Mouse (Mus musculus) monocyte, adult 2 months (primary cell): Measurements from ENCODE around the gene Epha2.

ENCODE experiments used
- DNase-seq, 2 experiments: peaks; one replicate each; pipeline ENCODE4 v3.0.0; 2022; ENCODE audit warnings: low spot score in 2 of 2, low read depth in 1 of 2

Epha2 gene

GRCm38 (mm10) chr4:141362937-141363548 is 62.0 kb downstream of the Epha2 start:
- peak in 1 of 2 experiments; percentile 68 for DNase-seq

- no peak for DNase-seq
These were observed 64.1 kb downstream of the Epha2 start for GRCm38 (mm10) chr4:141365126-141365525.

- DNase-seq = no peak
These were observed 64.8 kb downstream of the Epha2 start for GRCm38 (mm10) chr4:141365876-141366275.

GRCm38 (mm10) chr4:141367997-141368791 is 67.2 kb downstream of the Epha2 start, which contains the start of gene Fam131c:
TSS of gene Fam131c (plus strand) at chr4:141368220.
- DNase-seq = no peak

GRCm38 (mm10) chr4:141372426-141372825 is 71.4 kb downstream of the Epha2 start:
- DNase-seq = no peak
